Mouse (Mus musculus): Measurements from ENCODE around the gene Polr2c.

- no peak for TF ChIP-seq GATA1 (IDR thresholded peaks at IDR 0.05; ENCODE audit: low read length)
- TF ChIP-seq TAL1 (IDR thresholded peaks at IDR 0.05; ENCODE audit: low read length) = no peak
Observed at GRCm38 (mm10) chr8:94857346-94858173, at the start of gene Polr2c.
